Mouse (Mus musculus) forebrain, embryonic 12.5 days (tissue): ENCODE measurements around the gene Sorl1. TPM values are rescaled to one million over a fixed set of nuclear protein-coding genes. Genes with fewer than 3 reads are reported as not detected.

ENCODE experiments used
- polyA plus RNA-seq: library from polyadenylated mRNA; unstranded; fragments of >200 nt; fragmentation: Nextera tagmentation; extraction: Ambion mirVana; gene quantifications from 2 replicates; pipeline ENCODE4 v1.2.1, GENCODE M21; 2016

The Sorl1 gene
- polyA plus RNA-seq, 1 experiment from 2014 or later: 11.1 TPM

Other genes with a start within 250 kb of the Sorl1 start
- 64.8 and 65.9 TPM in 2 replicates for gene Sc5d, start 140.0 kb upstream of the Sorl1 start, polyA plus RNA-seq